Mouse (Mus musculus) bone marrow, adult 2 months (tissue): ENCODE data around the gene Gm17949.

Source experiments
- CTCF ChIP-seq: fragments of 200-500 bp; IDR thresholded peaks from 2 replicates; pipeline ENCODE4 v1.5.1; 2011; ENCODE audit warnings: low read length, control low read depth; ENCODE audit not compliant: control insufficient read depth, insufficient read depth
- POLR2A ChIP-seq: fragments of 200-500 bp; IDR thresholded peaks from 2 replicates; pipeline ENCODE4 v1.6.1; 2011; ENCODE audit warnings: low read depth, mild to moderate bottlenecking, control low read depth, low read length, borderline replicate concordance; ENCODE audit not compliant: control insufficient read depth

- TF ChIP-seq CTCF (no peak), POLR2A (no peak)
Observed at GRCm38 (mm10) chr17:57012245-57012795, 1.1 kb downstream of the Gm17949 start.
